Mouse (Mus musculus): ENCODE measurements around the gene Yipf3. TPM values are rescaled to one million over a fixed set of nuclear protein-coding genes. Genes with fewer than 3 reads are reported as not detected.

The Yipf3 gene
- polyA plus RNA-seq, 1 experiment from 2014 or later, result 106 TPM

DNA sequence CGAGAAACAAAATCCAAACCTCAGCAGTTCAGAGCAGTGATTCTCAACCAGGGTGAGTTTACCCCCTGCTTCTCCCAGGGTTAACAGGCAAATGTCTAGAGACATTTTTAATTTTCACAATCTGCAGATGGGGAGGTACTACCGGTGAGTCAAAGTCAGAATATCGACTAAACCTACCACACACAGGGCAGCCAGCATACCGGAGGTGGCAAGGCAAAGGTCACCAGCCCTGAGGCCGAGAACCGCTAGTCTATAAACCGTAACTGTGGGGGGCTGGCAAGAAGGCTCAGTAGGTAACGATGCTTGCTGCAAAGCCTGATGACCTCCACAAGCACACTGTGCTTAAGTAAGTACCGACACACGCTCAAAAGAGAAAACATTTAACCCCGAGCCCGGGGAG is 17.6 kb downstream of the Yipf3 start:
- no peak overlapping the region for H3K27ac ChIP-seq (ENCODE audit: low read depth, low read length)
- H3K9ac ChIP-seq (ENCODE audit: low read depth, low read length), result no peak overlapping the region
- peaks cover 7% of the 10 kb centered on the region; the same call in 1 of the 2 replicates for H3K4me1 ChIP-seq (ENCODE audit: control insufficient read depth, insufficient read depth, low read length)
- no peaks in the 10 kb centered on the region for H3K9me3 ChIP-seq (ENCODE audit: control insufficient read depth, low read length)
- H3K4me2 ChIP-seq (replicated peaks; ENCODE audit: low read depth, low read length), result no peak overlapping the region
- H3K4me3 ChIP-seq (ENCODE audit: low read length), result no peak overlapping the region
- 87% methylated on average over 12 of the region's 12 CpGs for WGBS
- H3K36me3 ChIP-seq (ENCODE audit: control insufficient read depth, insufficient read depth, low read length), result peaks cover 77% of the 10 kb centered on the region
- no peak for ATAC-seq (ENCODE audit: low FRiP score, low TSS enrichment)
- H3K27me3 ChIP-seq (ENCODE audit: control insufficient read depth, insufficient read depth, low read length), result no peaks in the 10 kb centered on the region

DNA sequence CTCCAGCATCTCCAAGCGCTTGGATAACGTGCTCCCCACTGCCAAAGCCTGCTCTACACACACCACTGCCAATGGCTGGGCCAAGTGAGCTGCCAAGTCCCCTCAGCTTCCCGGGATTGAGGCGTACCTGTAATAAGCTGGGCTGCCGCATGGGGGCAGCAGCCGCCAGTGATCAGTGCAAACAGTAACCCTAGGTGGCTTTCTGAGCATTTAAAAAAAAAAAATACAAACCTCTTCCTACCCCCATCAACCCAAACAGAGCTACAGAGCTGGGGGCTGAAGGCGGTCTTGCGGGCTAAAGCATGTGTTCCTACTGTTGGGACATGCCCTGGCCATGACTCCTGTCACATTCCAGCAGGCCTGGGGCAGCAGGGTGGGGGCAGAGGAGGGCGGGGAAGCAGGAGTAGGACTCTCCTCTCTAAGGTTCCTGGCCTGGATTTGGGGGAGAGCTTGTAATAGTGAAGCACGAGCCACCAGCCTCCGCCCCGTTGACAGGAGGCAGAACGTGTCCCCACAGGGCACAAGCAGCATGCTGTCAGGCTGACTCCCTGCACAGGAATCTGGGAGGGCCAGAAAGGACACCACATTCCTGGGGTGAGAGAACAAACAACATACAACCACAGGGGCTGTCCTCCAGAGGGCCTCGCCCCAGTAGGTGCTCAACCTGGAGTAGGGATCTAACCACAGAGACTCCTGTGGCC is 18.2 kb downstream of the Yipf3 start:
- no peak overlapping the region for H3K4me3 ChIP-seq (ENCODE audit: low read length)
- H3K9ac ChIP-seq (ENCODE audit: low read depth, low read length), result no peak overlapping the region
- H3K9me3 ChIP-seq (ENCODE audit: control insufficient read depth, low read length), result no peaks in the 10 kb centered on the region
- 21% methylated on average over 14 of the region's 14 CpGs for WGBS
- no peak overlapping the region for H3K27ac ChIP-seq (ENCODE audit: low read depth, low read length)
- no peak overlapping the region for H3K4me2 ChIP-seq (replicated peaks; ENCODE audit: low read depth, low read length)
- peak; percentile 61; the same call in 1 of the 2 replicates for ATAC-seq (ENCODE audit: low FRiP score, low TSS enrichment)
- no peaks in the 10 kb centered on the region for H3K27me3 ChIP-seq (ENCODE audit: control insufficient read depth, insufficient read depth, low read length)
- H3K36me3 ChIP-seq (ENCODE audit: control insufficient read depth, insufficient read depth, low read length), result peaks cover 77% of the 10 kb centered on the region
- peaks cover 7% of the 10 kb centered on the region; the same call in 1 of the 2 replicates for H3K4me1 ChIP-seq (ENCODE audit: control insufficient read depth, insufficient read depth, low read length)

DNA sequence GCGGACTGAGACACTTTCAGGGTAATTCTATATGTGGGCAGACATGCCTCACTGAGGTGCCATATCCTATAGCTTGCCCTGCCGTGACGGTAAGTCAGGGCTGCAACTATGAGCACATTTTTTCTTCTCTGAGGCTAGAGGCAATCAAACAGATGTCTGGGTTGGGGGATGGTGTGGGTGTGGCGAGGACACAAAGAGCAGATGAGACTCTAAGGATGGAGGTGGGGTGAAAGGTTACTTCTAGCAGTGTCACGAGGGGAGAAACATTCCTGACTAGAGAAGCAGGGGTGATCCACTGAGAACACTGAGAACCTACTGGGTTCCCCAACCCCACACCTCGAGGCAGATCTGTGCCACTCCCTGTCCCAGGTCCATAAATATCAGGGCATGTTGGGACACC is 19.1 kb downstream of the Yipf3 start:
- Histone ChIP-seq H3K4me1 (ENCODE audit: control insufficient read depth, insufficient read depth, low read length) (peaks cover 7% of the 10 kb centered on the region; the same call in 1 of the 2 replicates), H3K36me3 (ENCODE audit: control insufficient read depth, insufficient read depth, low read length) (peaks cover 77% of the 10 kb centered on the region), H3K27ac (ENCODE audit: low read depth, low read length) (no peak overlapping the region), H3K9me3 (ENCODE audit: control insufficient read depth, low read length) (no peaks in the 10 kb centered on the region), H3K9ac (ENCODE audit: low read depth, low read length) (no peak overlapping the region), H3K4me3 (ENCODE audit: low read length) (no peak overlapping the region), H3K4me2 (replicated peaks; ENCODE audit: low read depth, low read length) (no peak overlapping the region), H3K27me3 (ENCODE audit: control insufficient read depth, insufficient read depth, low read length) (no peaks in the 10 kb centered on the region)
- WGBS, result 41% methylated on average over 6 of the region's 6 CpGs
- no peak for ATAC-seq (ENCODE audit: low FRiP score, low TSS enrichment)

DNA sequence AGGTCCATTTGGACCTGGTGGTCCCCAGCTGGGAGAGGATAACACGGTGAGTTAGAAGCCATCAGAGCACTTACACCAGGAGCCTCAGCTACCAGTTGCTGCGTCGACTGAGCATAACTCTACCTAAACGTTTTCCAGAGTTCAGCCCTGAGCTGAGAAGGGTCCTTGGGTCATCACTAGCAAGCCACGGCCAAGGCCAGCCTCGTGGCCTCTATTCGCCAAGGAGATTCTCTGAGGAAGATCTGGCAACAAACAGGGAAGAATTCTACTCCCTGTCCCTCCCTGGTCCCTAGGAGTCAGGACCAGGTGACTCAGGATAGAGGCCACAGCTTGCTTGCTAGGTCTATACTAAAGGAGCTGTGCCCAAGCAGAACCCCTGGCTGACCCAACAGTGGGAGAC is 19.6 kb downstream of the Yipf3 start:
- Histone ChIP-seq H3K4me3 (ENCODE audit: low read length) (no peak overlapping the region), H3K36me3 (ENCODE audit: control insufficient read depth, insufficient read depth, low read length) (peaks cover 75% of the 10 kb centered on the region), H3K27me3 (ENCODE audit: control insufficient read depth, insufficient read depth, low read length) (no peaks in the 10 kb centered on the region), H3K4me2 (replicated peaks; ENCODE audit: low read depth, low read length) (no peak overlapping the region), H3K27ac (ENCODE audit: low read depth, low read length) (no peak overlapping the region), H3K9me3 (ENCODE audit: control insufficient read depth, low read length) (no peaks in the 10 kb centered on the region), H3K9ac (ENCODE audit: low read depth, low read length) (peak overlapping the region; percentile 7; the same call in 1 of the 2 replicates), H3K4me1 (ENCODE audit: control insufficient read depth, insufficient read depth, low read length) (peaks cover 7% of the 10 kb centered on the region; the same call in 1 of the 2 replicates)
- 81% methylated on average over 7 of the region's 7 CpGs for WGBS
- ATAC-seq (ENCODE audit: low FRiP score, low TSS enrichment), result no peak

DNA sequence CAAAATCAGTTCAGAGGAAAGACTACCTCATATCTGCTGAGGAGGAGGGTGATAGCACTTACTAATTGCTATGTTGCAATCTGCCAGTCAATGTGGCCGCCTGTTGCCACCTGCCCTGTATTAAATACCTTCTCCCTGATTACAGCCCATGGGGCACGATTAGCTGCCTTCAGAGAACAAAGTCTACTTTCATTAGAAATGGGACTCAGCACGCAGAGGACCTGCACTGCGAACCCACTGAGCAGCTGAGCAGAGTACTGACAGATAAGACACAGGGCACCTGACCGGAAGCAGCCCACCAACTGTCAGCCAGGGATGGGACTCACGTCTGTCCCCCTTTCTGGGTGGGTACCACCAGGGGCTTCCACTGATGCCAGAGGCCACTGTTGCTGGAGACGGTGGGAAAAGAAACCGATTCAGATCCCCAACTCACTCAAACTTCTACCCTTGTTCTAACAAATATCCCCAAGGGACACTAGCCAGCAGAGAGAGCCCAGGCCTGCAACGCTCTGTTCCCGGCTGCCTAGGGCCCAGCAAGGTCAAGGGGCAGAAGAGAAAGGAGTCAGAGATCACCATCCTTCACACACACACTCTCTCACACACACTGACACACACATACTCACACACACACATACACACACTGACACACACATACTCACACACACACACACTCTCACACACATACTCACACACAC is 20.3 kb downstream of the Yipf3 start:
- Histone ChIP-seq H3K9me3 (ENCODE audit: control insufficient read depth, low read length) (no peaks in the 10 kb centered on the region), H3K27me3 (ENCODE audit: control insufficient read depth, insufficient read depth, low read length) (no peaks in the 10 kb centered on the region), H3K27ac (ENCODE audit: low read depth, low read length) (no peak overlapping the region), H3K4me3 (ENCODE audit: low read length) (no peak overlapping the region), H3K9ac (ENCODE audit: low read depth, low read length) (no peak overlapping the region; the same call in 1 of the 2 replicates), H3K36me3 (ENCODE audit: control insufficient read depth, insufficient read depth, low read length) (peaks cover 68% of the 10 kb centered on the region), H3K4me1 (ENCODE audit: control insufficient read depth, insufficient read depth, low read length) (peaks cover 7% of the 10 kb centered on the region; the same call in 1 of the 2 replicates), H3K4me2 (replicated peaks; ENCODE audit: low read depth, low read length) (no peak overlapping the region)
- ATAC-seq (ENCODE audit: low FRiP score, low TSS enrichment), result no peak
- WGBS, result 81% methylated on average over 10 of the region's 10 CpGs

DNA sequence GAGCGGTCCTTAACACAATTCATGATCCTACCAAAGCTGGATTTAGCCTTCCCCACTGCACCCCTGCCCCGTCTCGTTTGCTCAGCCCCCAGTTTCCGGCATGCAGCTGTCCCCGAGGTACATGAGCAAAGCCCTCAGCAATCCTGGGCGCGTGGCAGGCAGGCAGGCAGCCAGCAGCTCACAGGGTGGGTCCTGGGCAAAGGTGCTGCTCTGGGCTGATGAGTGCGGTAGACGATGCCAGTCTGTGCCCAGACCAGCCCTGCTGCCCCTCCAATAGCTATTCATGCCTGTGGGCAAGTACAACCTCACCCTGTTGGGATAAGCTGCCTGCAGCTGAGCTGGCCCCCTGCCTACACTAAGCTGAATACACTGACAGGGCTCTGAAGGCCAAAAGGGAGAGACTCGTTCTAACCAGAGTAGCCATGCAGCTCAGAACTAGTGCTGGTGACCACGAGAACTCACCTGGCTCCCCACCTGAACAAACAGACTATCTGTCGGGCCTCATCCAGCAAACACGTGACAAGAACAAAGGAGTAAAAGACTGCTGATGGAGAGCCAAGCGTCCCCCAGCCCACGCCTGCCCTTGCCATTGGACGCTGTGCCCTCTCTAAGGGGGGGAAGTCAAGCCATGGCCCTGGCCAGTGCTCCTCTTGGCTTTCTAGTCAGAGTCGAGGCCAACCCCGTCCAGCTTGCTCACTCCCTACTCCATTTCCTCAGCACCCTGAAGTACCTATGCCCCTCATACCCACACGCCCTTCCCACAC is 22.1 kb downstream of the Yipf3 start:
- H3K4me2 ChIP-seq (replicated peaks; ENCODE audit: low read depth, low read length), result no peak overlapping the region
- no peak overlapping the region for H3K27ac ChIP-seq (ENCODE audit: low read depth, low read length)
- H3K27me3 ChIP-seq (ENCODE audit: control insufficient read depth, insufficient read depth, low read length), result no peaks in the 10 kb centered on the region
- peaks cover 7% of the 10 kb centered on the region; the same call in 1 of the 2 replicates for H3K4me1 ChIP-seq (ENCODE audit: control insufficient read depth, insufficient read depth, low read length)
- H3K9me3 ChIP-seq (ENCODE audit: control insufficient read depth, low read length), result no peaks in the 10 kb centered on the region
- H3K4me3 ChIP-seq (ENCODE audit: low read length), result no peak overlapping the region
- no peak overlapping the region for H3K9ac ChIP-seq (ENCODE audit: low read depth, low read length)
- no peak for ATAC-seq (ENCODE audit: low FRiP score, low TSS enrichment)
- H3K36me3 ChIP-seq (ENCODE audit: control insufficient read depth, insufficient read depth, low read length), result peaks cover 62% of the 10 kb centered on the region
- WGBS, result 87% methylated on average over 19 of the region's 19 CpGs

DNA sequence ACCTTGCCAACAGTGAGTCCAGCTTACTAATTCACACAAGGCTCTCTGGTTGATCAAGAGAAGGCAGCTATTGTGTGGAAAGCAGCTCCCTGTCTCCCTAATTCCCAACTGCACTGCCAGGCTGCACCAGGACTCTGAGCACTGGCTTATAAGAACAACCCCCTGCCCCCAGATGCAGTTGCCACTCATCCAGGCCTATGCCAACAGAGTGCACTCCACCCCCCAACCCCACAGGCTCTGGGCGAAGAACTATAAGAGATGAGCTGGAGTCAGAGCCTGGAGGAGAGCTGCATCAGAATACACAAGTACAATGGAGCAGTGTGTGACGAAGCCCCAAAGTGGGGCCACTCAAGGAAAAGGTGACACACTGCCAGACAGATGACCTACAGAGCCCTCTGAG is 24.2 kb downstream of the Yipf3 start:
- no peak overlapping the region for H3K27ac ChIP-seq (ENCODE audit: low read depth, low read length)
- no peaks in the 10 kb centered on the region for H3K9me3 ChIP-seq (ENCODE audit: control insufficient read depth, low read length)
- no peaks in the 10 kb centered on the region for H3K4me1 ChIP-seq (ENCODE audit: control insufficient read depth, insufficient read depth, low read length)
- peaks cover 49% of the 10 kb centered on the region for H3K36me3 ChIP-seq (ENCODE audit: control insufficient read depth, insufficient read depth, low read length)
- H3K4me2 ChIP-seq (replicated peaks; ENCODE audit: low read depth, low read length), result no peak overlapping the region
- no peak for ATAC-seq (ENCODE audit: low FRiP score, low TSS enrichment)
- 100% methylated on average over 2 of the region's 2 CpGs for WGBS
- no peak overlapping the region for H3K4me3 ChIP-seq (ENCODE audit: low read length)
- H3K9ac ChIP-seq (ENCODE audit: low read depth, low read length), result no peak overlapping the region
- H3K27me3 ChIP-seq (ENCODE audit: control insufficient read depth, insufficient read depth, low read length), result no peaks in the 10 kb centered on the region

DNA sequence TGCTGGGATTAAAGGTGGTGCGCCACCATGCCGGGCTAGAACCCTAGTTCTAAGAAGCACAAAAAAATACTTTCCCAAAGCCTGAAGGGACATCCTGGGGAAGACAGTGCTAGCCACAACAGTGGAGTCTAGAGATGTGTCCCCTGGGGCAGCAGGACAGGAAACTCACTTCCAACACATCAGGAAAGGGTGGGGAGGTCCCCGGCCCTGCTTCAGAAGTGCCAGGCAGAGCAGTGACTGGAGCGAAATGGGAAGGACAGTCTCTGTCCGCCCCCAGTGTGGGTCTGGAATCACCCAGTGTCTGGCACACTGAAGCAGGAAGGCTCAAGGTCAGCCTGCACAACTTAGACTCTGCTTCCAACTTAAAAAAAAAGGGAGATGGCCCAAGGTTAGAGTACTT is 24.8 kb downstream of the Yipf3 start:
- Histone ChIP-seq H3K27me3 (ENCODE audit: control insufficient read depth, insufficient read depth, low read length) (no peaks in the 10 kb centered on the region), H3K4me1 (ENCODE audit: control insufficient read depth, insufficient read depth, low read length) (no peaks in the 10 kb centered on the region), H3K9ac (ENCODE audit: low read depth, low read length) (no peak overlapping the region), H3K9me3 (ENCODE audit: control insufficient read depth, low read length) (no peaks in the 10 kb centered on the region), H3K36me3 (ENCODE audit: control insufficient read depth, insufficient read depth, low read length) (peaks cover 50% of the 10 kb centered on the region), H3K27ac (ENCODE audit: low read depth, low read length) (no peak overlapping the region), H3K4me3 (ENCODE audit: low read length) (no peak overlapping the region), H3K4me2 (replicated peaks; ENCODE audit: low read depth, low read length) (no peak overlapping the region)
- ATAC-seq (ENCODE audit: low FRiP score, low TSS enrichment), result no peak
- WGBS, result 81% methylated on average over 5 of the region's 5 CpGs

Measured in kidney, embryonic 14.5 days (tissue).